Mouse (Mus musculus) midbrain, embryonic 12.5 days (tissue): Measurements from ENCODE around the gene Fkbp5. TPM values are rescaled to one million over a fixed set of nuclear protein-coding genes. Genes with fewer than 3 reads are reported as not detected.
A peak's percentile ranks its signal among the peaks of the same experiment; 100 is the strongest.
"Not testable (repeated sequence)": the region's sequence is repeated elsewhere in the genome, so short reads cannot be mapped to it uniquely, and the experiment has no call there.

Experiments used
- ATAC-seq: fragments of 200-750 bp; cut with Nextera tagmentation; 2 replicates; pipeline ENCODE4 v1.8.0; 2017; ENCODE audit warnings: low read depth, moderate TSS enrichment, moderate library complexity; ENCODE audit not compliant: low FRiP score
- H3K27ac ChIP-seq: fragments of 300-500 bp; sonication (generic); replicated peaks from 2 replicates; pipeline ENCODE4 v1.5.1; 2016; ENCODE audit warnings: mild to moderate bottlenecking
- H3K27me3 ChIP-seq: fragments of 300-500 bp; sonication (generic); 2 replicates; pipeline ENCODE4 v1.6.1; 2016; ENCODE audit warnings: mild to moderate bottlenecking
- H3K36me3 ChIP-seq: fragments of 300-500 bp; sonication (generic); 2 replicates; pipeline ENCODE4 v1.6.1; 2016
- H3K4me1 ChIP-seq: fragments of 300-500 bp; sonication (generic); 2 replicates; pipeline ENCODE4 v1.6.1; 2016
- H3K4me2 ChIP-seq: fragments of 300-500 bp; sonication (generic); replicated peaks from 2 replicates; pipeline ENCODE4 v1.6.1; 2016; ENCODE audit warnings: mild to moderate bottlenecking, moderate library complexity
- H3K4me3 ChIP-seq: fragments of 300-500 bp; sonication (generic); 2 replicates; pipeline ENCODE4 v1.5.1; 2016; ENCODE audit warnings: mild to moderate bottlenecking
- H3K9ac ChIP-seq: fragments of 300-500 bp; sonication (generic); replicated peaks from 2 replicates; pipeline ENCODE4 v1.6.1; 2016; ENCODE audit warnings: mild to moderate bottlenecking, moderate library complexity
- H3K9me3 ChIP-seq: fragments of 300-500 bp; sonication (generic); 2 replicates; pipeline ENCODE4 v1.6.1; 2016; ENCODE audit warnings: mild to moderate bottlenecking
- WGBS: fragments of 180-500 bp; shearing (Covaris S2); methylation state at CpG from one replicate; pipeline ENCODE4 v1.1.7; 2016; 5-methylcytosine and 5-hydroxymethylcytosine counted together
- polyA plus RNA-seq: library from polyadenylated mRNA; unstranded; fragments of >200 nt; fragmentation: Nextera tagmentation; extraction: Ambion mirVana; gene quantifications from 2 replicates; pipeline ENCODE4 v1.2.1, GENCODE M21; 2016

Fkbp5 gene
- polyA plus RNA-seq: 32.7 and 38.2 TPM in 2 replicates

DNA sequence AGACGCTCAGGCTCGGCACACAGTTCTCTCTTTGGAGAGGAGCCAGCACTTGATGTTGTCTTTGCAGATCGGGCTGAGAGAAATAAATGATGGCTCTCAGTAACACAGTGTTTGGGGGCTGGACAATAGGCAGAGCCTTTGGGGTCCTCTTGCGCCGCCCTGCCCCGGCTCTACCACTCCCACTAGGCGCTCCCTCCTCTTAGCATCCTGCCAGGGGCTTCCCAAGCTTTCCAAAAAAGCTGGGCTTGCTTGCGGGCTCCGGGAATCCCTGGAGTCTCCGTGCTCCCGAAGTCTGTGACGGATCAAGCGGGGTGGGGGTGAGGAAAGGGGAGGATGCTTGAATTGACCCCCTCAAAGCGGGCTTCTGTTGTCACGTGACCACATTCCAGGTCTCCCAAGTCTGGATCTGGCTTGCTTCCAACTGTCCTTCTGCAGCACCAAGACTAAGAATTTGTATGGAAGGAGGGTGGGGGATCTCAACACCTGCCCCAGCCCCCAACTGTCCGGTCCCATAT, at the start of gene Fkbp5:
Fkbp5 (minus strand) TSS at position 87 of the 515 bp plus-strand sequence.
- Histone ChIP-seq H3K27ac (peak within 1 kb of the TSS; percentile 66; the same call in 1 of the 2 replicates), H3K4me1 (peaks cover 26% of the 10 kb centered on the region), H3K27me3 (peaks cover 72% of the 10 kb centered on the region), H3K4me3 (peak within 1 kb of the TSS; percentile 47), H3K4me2 (peak within 1 kb of the TSS; percentile 84), H3K36me3 (no peaks in the 10 kb centered on the region), H3K9ac (peak within 1 kb of the TSS; percentile 52), H3K9me3 (no peaks in the 10 kb centered on the region)
- 0 out of 2 replicates have a peak, but pooled peaks have one; percentile 32 for ATAC-seq
- 5% methylated on average over 16 of the region's 16 CpGs for WGBS

DNA sequence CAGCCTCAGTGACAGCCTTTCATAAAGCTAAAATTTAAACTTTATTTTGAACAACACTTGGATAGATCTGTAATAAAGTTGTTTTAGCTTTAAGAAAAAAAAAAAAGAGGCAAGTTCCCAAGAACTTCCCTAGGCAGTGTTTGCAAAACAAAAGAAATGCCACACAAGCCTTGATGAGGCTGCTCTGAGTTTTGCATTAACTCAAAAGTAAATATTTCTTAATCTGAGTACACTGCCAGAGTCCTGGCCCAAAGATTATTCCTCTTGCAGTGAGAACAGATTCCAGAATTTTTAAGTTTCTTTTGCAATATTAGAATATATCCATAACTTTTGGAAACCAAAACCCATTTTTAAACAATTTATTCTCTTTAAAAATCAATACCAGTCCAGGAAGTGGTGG, 47.9 kb upstream of the Fkbp5 start:
- ATAC-seq: no peak
- H3K27ac ChIP-seq: no peak overlapping the region

DNA sequence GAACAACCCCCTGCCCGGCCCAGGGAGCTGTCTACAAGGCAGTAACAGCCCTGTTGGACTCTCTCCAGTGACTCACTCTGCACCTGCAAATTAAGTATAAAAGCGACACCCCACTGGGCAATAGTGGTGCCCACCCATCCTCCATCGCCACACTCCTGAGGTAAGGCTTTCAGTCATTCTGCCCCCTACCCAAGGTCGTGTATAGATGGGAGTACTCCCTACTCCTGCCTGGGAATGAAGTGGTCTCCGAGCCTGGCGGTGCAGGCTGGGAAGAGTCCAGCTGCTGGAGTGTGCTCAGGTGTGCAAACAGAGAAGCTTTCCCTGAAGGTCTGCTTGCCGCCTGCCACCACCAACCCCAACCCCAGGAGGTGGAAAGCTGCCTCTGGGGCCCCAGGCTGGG, 44.3 kb upstream of the Fkbp5 start:
- Histone ChIP-seq H3K4me1 (peaks cover 3% of the 10 kb centered on the region; the same call in 1 of the 2 replicates), H3K27me3 (no peaks in the 10 kb centered on the region), H3K9me3 (no peaks in the 10 kb centered on the region), H3K27ac (no peak overlapping the region), H3K9ac (no peak overlapping the region), H3K36me3 (no peaks in the 10 kb centered on the region), H3K4me3 (no peak overlapping the region), H3K4me2 (no peak overlapping the region)
- ATAC-seq: no peak
- 58% methylated on average over 7 of the region's 7 CpGs for WGBS

More for the DNA sequence above, 47.9 kb upstream of the Fkbp5 start:
- no peak overlapping the region for H3K4me3 ChIP-seq
- H3K36me3 ChIP-seq: no peaks in the 10 kb centered on the region
- no peak overlapping the region for H3K9ac ChIP-seq
- no peak overlapping the region for H3K4me2 ChIP-seq
- no peaks in the 10 kb centered on the region for H3K27me3 ChIP-seq
- H3K9me3 ChIP-seq: no peaks in the 10 kb centered on the region
- no peaks in the 10 kb centered on the region for H3K4me1 ChIP-seq

GRCm38 (mm10) chr17:28560598-28560997, 43.3 kb upstream of the Fkbp5 start, which contains the start of gene Clps:
Gene Clps (minus strand): TSS chr17:28560766.
- no peaks in the 10 kb centered on the region for H3K27me3 ChIP-seq
- H3K4me1 ChIP-seq: peaks cover 12% of the 10 kb centered on the region
- no peak for ATAC-seq
- H3K27ac ChIP-seq: no peak within 1 kb of the TSS
- H3K4me2 ChIP-seq: no peak within 1 kb of the TSS
- no peak within 1 kb of the TSS for H3K4me3 ChIP-seq
- H3K9ac ChIP-seq: no peak within 1 kb of the TSS
- H3K9me3 ChIP-seq: no peaks in the 10 kb centered on the region
- H3K36me3 ChIP-seq: no peaks in the 10 kb centered on the region
- 86% methylated on average over 4 of the region's 4 CpGs for WGBS

GRCm38 (mm10) chr17:28557772-28558171, 40.4 kb upstream of the Fkbp5 start:
- Histone ChIP-seq H3K36me3 (no peaks in the 10 kb centered on the region), H3K4me1 (peaks cover 15% of the 10 kb centered on the region), H3K27ac (no peak overlapping the region), H3K27me3 (no peaks in the 10 kb centered on the region), H3K4me3 (no peak overlapping the region), H3K9me3 (no peaks in the 10 kb centered on the region), H3K4me2 (no peak overlapping the region), H3K9ac (no peak overlapping the region)
- no peak for ATAC-seq
- 80% methylated on average over 6 of the region's 6 CpGs for WGBS

DNA sequence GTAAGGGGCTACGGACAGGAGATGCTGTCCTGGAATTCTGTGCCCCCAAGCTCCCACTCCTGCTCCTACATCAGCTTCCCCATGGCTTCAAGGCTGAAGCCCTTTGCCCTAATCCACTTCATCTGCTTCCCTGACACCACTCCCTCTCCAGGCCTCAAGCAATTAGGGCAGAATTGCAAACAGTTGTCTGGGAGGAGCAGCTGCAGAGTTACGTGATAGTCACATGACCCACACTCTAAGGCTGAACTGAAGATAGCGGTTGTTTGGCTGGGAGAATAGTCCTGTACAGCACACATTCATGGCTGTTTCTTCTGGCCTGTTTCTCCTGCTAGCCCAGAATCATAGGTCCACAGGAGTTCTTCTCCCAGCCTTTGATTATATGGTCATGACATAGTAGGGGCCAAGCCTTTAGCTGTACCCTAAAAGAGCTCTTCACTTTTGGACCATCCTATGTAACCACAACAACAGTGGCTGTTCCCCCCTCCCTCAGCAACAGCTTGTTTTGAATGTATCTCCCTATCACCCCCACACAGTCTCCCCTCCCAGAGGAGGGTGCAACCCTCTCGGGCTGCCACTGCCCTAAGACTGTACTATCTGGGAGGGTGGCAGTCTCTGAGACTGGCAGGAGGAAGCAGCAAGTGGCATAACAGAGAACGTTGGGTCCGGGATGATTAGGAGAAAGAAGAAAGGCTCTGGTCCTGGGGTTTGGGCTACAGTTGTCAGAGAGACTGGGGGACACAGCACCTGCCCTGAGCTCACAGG, 39.5 kb upstream of the Fkbp5 start:
- WGBS: 56% methylated on average over 6 of the region's 6 CpGs
- no peak for ATAC-seq
- Histone ChIP-seq H3K36me3 (no peaks in the 10 kb centered on the region), H3K9ac (no peak overlapping the region), H3K4me1 (peaks cover 15% of the 10 kb centered on the region), H3K4me2 (no peak overlapping the region), H3K4me3 (no peak overlapping the region), H3K27ac (no peak overlapping the region), H3K27me3 (no peaks in the 10 kb centered on the region), H3K9me3 (no peaks in the 10 kb centered on the region)

DNA sequence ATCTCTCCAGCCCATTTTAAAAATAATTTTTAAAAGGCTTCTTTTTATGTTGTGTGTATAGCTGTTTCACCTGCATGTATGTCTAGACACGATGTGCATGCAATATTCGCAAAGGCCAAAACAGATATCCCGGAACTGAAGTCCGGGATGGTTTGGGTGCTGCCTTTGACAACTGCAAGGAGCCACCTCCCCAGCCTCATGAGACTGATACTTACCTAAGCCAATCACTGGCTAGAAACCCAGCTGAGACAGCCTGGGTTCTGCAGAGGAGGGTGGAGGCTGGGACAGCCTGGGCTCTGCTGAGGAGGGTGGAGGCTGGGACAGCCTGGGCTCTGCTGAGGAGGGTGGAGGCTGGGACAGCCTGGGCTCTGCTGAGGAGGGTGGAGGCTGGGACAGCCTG, 36.7 kb upstream of the Fkbp5 start:
- H3K9ac ChIP-seq, ATAC-seq, H3K27me3 ChIP-seq, H3K4me2 ChIP-seq, H3K27ac ChIP-seq, H3K9me3 ChIP-seq, H3K4me3 ChIP-seq, H3K36me3 ChIP-seq: not testable (repeated sequence)
- 95% methylated on average over 4 of the region's 4 CpGs for WGBS
- H3K4me1 ChIP-seq: peaks cover 15% of the 10 kb centered on the region

GRCm38 (mm10) chr17:28553040-28553793, 35.9 kb upstream of the Fkbp5 start:
- WGBS: 5% methylated on average over 14 of the region's 14 CpGs
- Histone ChIP-seq H3K9ac (no peak overlapping the region), H3K36me3 (no peaks in the 10 kb centered on the region), H3K27me3 (no peaks in the 10 kb centered on the region), H3K4me1 (peaks cover 15% of the 10 kb centered on the region), H3K4me3 (no peak overlapping the region), H3K9me3 (no peaks in the 10 kb centered on the region), H3K4me2 (no peak overlapping the region), H3K27ac (no peak overlapping the region)
- ATAC-seq: no peak

DNA sequence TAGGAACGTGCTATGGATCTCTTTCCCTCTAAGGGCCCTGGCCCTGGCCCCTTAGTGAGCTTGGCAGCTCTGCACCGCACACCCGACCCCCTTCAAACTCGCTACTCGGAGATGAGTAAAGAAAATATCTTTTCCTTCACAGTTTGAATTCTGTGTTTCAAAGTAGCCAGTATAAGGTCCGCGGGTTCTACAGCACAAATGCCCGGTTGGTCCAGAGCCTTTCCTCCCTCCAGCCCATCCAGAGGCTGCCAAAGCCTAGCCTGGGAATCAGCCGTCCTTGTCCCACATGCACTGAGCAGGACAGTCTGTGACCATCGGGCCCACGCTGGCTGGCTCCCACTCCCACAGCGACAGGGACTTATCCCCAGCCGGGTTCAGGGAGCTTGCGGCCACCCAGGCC, 31.8 kb upstream of the Fkbp5 start, which contains the start of gene Clpsl2:
Clpsl2 (plus strand) TSS at position 301 of the 400 bp plus-strand sequence.
- H3K27me3 ChIP-seq: no peaks in the 10 kb centered on the region
- no peak within 1 kb of the TSS for H3K27ac ChIP-seq
- no peaks in the 10 kb centered on the region for H3K36me3 ChIP-seq
- 0 out of 2 replicates have a peak, but pooled peaks cover 3% of the 10 kb centered on the region for H3K4me1 ChIP-seq
- no peak within 1 kb of the TSS for H3K4me2 ChIP-seq
- H3K9ac ChIP-seq: no peak within 1 kb of the TSS
- no peaks in the 10 kb centered on the region for H3K9me3 ChIP-seq
- no peak within 1 kb of the TSS for H3K4me3 ChIP-seq
- WGBS: 83% methylated on average over 14 of the region's 14 CpGs
- no peak for ATAC-seq

DNA sequence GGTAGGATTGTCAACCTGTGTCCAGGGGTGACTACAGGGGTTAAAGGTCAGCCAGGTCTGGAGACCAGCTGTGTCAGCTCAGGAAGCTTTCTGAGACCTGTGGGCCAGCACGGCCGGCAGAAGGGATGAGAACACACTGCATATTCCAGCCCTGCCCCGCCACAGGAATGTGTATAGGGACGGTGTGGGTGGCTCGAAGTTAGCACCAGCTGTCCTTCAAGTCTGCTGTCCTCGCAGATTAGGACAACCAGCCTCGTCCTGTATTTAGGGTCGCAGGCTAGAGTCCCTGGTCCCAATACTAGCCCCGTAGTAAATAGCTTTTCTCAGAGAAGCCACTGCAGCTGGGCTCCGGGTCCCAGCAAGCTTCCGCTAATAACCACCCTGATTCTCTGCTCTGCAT, 31.2 kb upstream of the Fkbp5 start:
- Histone ChIP-seq H3K9ac (no peak overlapping the region), H3K27ac (no peak overlapping the region), H3K4me1 (0 out of 2 replicates have a peak, but pooled peaks cover 3% of the 10 kb centered on the region), H3K4me2 (no peak overlapping the region), H3K4me3 (no peak overlapping the region), H3K27me3 (no peaks in the 10 kb centered on the region), H3K9me3 (no peaks in the 10 kb centered on the region), H3K36me3 (no peaks in the 10 kb centered on the region)
- WGBS: 75% methylated on average over 11 of the region's 11 CpGs
- ATAC-seq: no peak

GRCm38 (mm10) chr17:28546925-28547324, 29.6 kb upstream of the Fkbp5 start:
- H3K4me3 ChIP-seq: no peak overlapping the region
- H3K27me3 ChIP-seq: no peaks in the 10 kb centered on the region
- 94% methylated on average over 1 of the region's 1 CpGs for WGBS
- no peaks in the 10 kb centered on the region for H3K36me3 ChIP-seq
- no peaks in the 10 kb centered on the region for H3K4me1 ChIP-seq
- no peaks in the 10 kb centered on the region; the same call in 1 of the 2 replicates for H3K9me3 ChIP-seq
- no peak overlapping the region for H3K4me2 ChIP-seq
- H3K9ac ChIP-seq: no peak overlapping the region
- no peak for ATAC-seq
- no peak overlapping the region for H3K27ac ChIP-seq

DNA sequence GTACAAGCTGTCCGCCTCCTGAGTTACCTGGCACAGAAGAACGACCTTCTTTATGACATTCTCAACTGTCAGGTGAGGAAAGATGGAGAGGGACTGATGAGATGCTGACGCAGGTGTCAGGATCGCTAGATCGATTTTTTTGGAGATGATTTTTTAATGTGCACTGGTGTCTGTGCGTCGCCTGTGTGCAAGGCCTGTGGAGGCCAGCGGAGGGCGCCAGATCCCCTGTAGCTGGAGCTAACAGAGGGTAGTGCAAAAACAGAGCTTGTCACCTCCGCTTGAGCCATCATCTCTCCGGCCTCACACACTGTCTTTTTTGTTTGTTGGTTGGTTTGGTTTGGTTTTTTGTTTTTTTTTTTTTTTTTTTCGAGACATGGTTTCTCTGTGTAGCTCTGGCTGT, 20.6 kb upstream of the Fkbp5 start:
- no peak overlapping the region for H3K4me3 ChIP-seq
- H3K27me3 ChIP-seq: no peaks in the 10 kb centered on the region

More for the DNA sequence above, 20.6 kb upstream of the Fkbp5 start:
- no peak overlapping the region for H3K4me2 ChIP-seq
- WGBS: 47% methylated on average over 12 of the region's 12 CpGs
- H3K9me3 ChIP-seq: peaks cover 15% of the 10 kb centered on the region
- H3K4me1 ChIP-seq: no peaks in the 10 kb centered on the region
- no peak for ATAC-seq
- no peak overlapping the region for H3K27ac ChIP-seq
- no peak overlapping the region for H3K9ac ChIP-seq
- no peaks in the 10 kb centered on the region for H3K36me3 ChIP-seq
